Mouse (Mus musculus) myocyte (in vitro differentiated cells): Measurements from ENCODE around the gene Cdk2ap2. TPM values are rescaled to one million over a fixed set of nuclear protein-coding genes. Genes with fewer than 3 reads are reported as not detected.
"Not testable (repeated sequence)": the region's sequence is repeated elsewhere in the genome, so short reads cannot be mapped to it uniquely, and the experiment has no call there.

Experiments
- H3K27me3 ChIP-seq: one replicate; pipeline ENCODE4 v1.6.1; 2011; ENCODE audit not compliant: control insufficient read depth, insufficient read depth, insufficient read length
- H3K36me3 ChIP-seq: one replicate; pipeline ENCODE4 v1.6.1; 2011; ENCODE audit not compliant: control insufficient read depth, insufficient read depth
- H3K4me2 ChIP-seq: one replicate; pipeline ENCODE4 v1.6.1; 2011; ENCODE audit warnings: low read depth, control low read depth
- H3K4me3 ChIP-seq: one replicate; pipeline ENCODE4 v1.5.1; 2011; ENCODE audit warnings: mild to moderate bottlenecking, control low read depth, moderate library complexity
- H3K79me2 ChIP-seq: one replicate; pipeline ENCODE4 v1.6.1; 2011; ENCODE audit not compliant: control insufficient read depth, insufficient read depth
- H3ac ChIP-seq: one replicate; pipeline ENCODE4 v1.6.1; 2011; ENCODE audit not compliant: control insufficient read depth, insufficient read length
- CEBPB ChIP-seq: IDR thresholded peaks from 2 replicates; pipeline ENCODE4 v1.6.1; 2011; ENCODE audit warnings: mild to moderate bottlenecking, moderate library complexity; ENCODE audit not compliant: poor library complexity, insufficient read depth, severe bottlenecking
- E2F4 ChIP-seq: IDR thresholded peaks from one replicate; pipeline ENCODE4 v1.6.1; 2011; ENCODE audit warnings: mild to moderate bottlenecking, control low read depth, moderate library complexity; ENCODE audit not compliant: insufficient read depth
- MAX ChIP-seq: IDR thresholded peaks from one replicate; pipeline ENCODE4 v1.6.1; 2011; ENCODE audit warnings: low read depth, mild to moderate bottlenecking, control low read depth
- MYOD1 ChIP-seq, 3 experiments: IDR thresholded peaks; one replicate each; pipeline ENCODE4 v1.6.1; 2011; ENCODE audit warnings: control low read depth in 2 of 3, low read depth in 2 of 3, mild to moderate bottlenecking in 2 of 3, moderate library complexity in 1 of 3; ENCODE audit not compliant: insufficient read length in 2 of 3, control insufficient read depth in 1 of 3
- MYOG ChIP-seq, 3 experiments: IDR thresholded peaks; one replicate each; pipeline ENCODE4 v1.6.1; 2011; ENCODE audit warnings: control low read depth in 2 of 3, low read depth in 2 of 3, mild to moderate bottlenecking in 2 of 3; ENCODE audit not compliant: insufficient read length in 2 of 3, control insufficient read depth in 1 of 3, insufficient read depth in 1 of 3
- POLR2A ChIP-seq: IDR thresholded peaks from one replicate; pipeline ENCODE4 v1.6.1; 2011; ENCODE audit warnings: low read depth, mild to moderate bottlenecking, control low read depth, moderate library complexity; ENCODE audit not compliant: insufficient read length
- POLR2AphosphoS2 ChIP-seq: IDR thresholded peaks from one replicate; pipeline ENCODE4 v1.6.1; 2011; ENCODE audit warnings: low read depth, control low read depth; ENCODE audit not compliant: insufficient read length
- REST ChIP-seq: IDR thresholded peaks from one replicate; pipeline ENCODE4 v1.6.1; 2011; ENCODE audit warnings: mild to moderate bottlenecking, control low read depth, moderate library complexity; ENCODE audit not compliant: insufficient read depth, insufficient read length
- SRF ChIP-seq: IDR thresholded peaks from one replicate; pipeline ENCODE4 v1.6.1; 2011; ENCODE audit warnings: low read depth; ENCODE audit not compliant: control insufficient read depth, insufficient read length
- TCF12 ChIP-seq: IDR thresholded peaks from one replicate; pipeline ENCODE4 v1.6.1; 2011; ENCODE audit warnings: mild to moderate bottlenecking, control low read depth; ENCODE audit not compliant: poor library complexity, insufficient read depth, severe bottlenecking
- TCF3 ChIP-seq: IDR thresholded peaks from one replicate; pipeline ENCODE4 v1.6.1; 2011; ENCODE audit warnings: low read depth, control low read depth; ENCODE audit not compliant: insufficient read length
- USF1 ChIP-seq: IDR thresholded peaks from one replicate; pipeline ENCODE4 v1.6.1; 2011; ENCODE audit warnings: low read depth, mild to moderate bottlenecking, control low read depth, moderate library complexity
- polyA plus RNA-seq: library from polyadenylated mRNA; unstranded; fragments of >200 nt; fragmentation: generic; extraction: Trizol; gene quantifications from one replicate; pipeline ENCODE4 v1.2.1, GENCODE M21; 2012; ENCODE audit warnings: missing spikeins

The Cdk2ap2 gene
- polyA plus RNA-seq, 1 experiment: 148 TPM

- Histone ChIP-seq H3K4me3 (no peak overlapping the region), H3K79me2 (no peaks in the 10 kb centered on the region), H3K27me3 (no peaks in the 10 kb centered on the region), H3K36me3 (no peaks in the 10 kb centered on the region), H3ac (no peak overlapping the region), H3K4me2 (no peak overlapping the region)
- TF ChIP-seq SRF: no peak
- no peak for TF ChIP-seq POLR2A
- no peak for TF ChIP-seq MYOG (IDR thresholded peaks at IDR 0.05; ENCODE audit: control insufficient read depth in 1 of 3, insufficient read depth in 1 of 3, insufficient read length in 2 of 3, low read depth in 2 of 3)
- no peak for TF ChIP-seq POLR2AphosphoS2
- TF ChIP-seq TCF12: no peak
Observed at GRCm38 (mm10) chr19:4066877-4067276, 30.1 kb upstream of the Cdk2ap2 start.

GRCm38 (mm10) chr19:4068242-4068641 is 28.7 kb upstream of the Cdk2ap2 start:
- H3K27me3 ChIP-seq, H3K4me2 ChIP-seq, H3ac ChIP-seq, H3K79me2 ChIP-seq, H3K4me3 ChIP-seq, H3K36me3 ChIP-seq: not testable (repeated sequence)

GRCm38 (mm10) chr19:4068717-4069410 is 28.1 kb upstream of the Cdk2ap2 start:
- TF ChIP-seq CEBPB (no peak), TCF12 (no peak), SRF (no peak), REST (no peak), USF1 (no peak), TCF3 (no peak)
- H3K79me2 ChIP-seq: no peaks in the 10 kb centered on the region

GRCm38 (mm10) chr19:4070311-4070710 is 26.7 kb upstream of the Cdk2ap2 start:
- H3K4me3 ChIP-seq: no peak overlapping the region
- no peak overlapping the region for H3ac ChIP-seq
- no peak for TF ChIP-seq USF1
- no peak for TF ChIP-seq POLR2A
- TF ChIP-seq MYOD1 (IDR thresholded peaks at IDR 0.05; ENCODE audit: control insufficient read depth in 1 of 3, insufficient read length in 2 of 3, low read depth in 2 of 3): no peak
- TF ChIP-seq REST: no peak
- TF ChIP-seq E2F4: no peak
- no peak for TF ChIP-seq POLR2AphosphoS2
- TF ChIP-seq TCF3: no peak
- no peak for TF ChIP-seq CEBPB
- no peak for TF ChIP-seq TCF12
- no peak for TF ChIP-seq MYOG (IDR thresholded peaks at IDR 0.05; ENCODE audit: control insufficient read depth in 1 of 3, insufficient read depth in 1 of 3, insufficient read length in 2 of 3, low read depth in 2 of 3)
- TF ChIP-seq SRF: no peak
- no peak for TF ChIP-seq MAX
- no peaks in the 10 kb centered on the region for H3K79me2 ChIP-seq
- no peaks in the 10 kb centered on the region for H3K36me3 ChIP-seq
- no peak overlapping the region for H3K4me2 ChIP-seq
- no peaks in the 10 kb centered on the region for H3K27me3 ChIP-seq

More at GRCm38 (mm10) chr19:4068717-4069410, 28.1 kb upstream of the Cdk2ap2 start:
- Histone ChIP-seq H3K4me3 (no peak overlapping the region), H3K27me3 (no peaks in the 10 kb centered on the region), H3ac (no peak overlapping the region), H3K36me3 (no peaks in the 10 kb centered on the region), H3K4me2 (no peak overlapping the region)

- no peak overlapping the region for H3ac ChIP-seq
- H3K4me2 ChIP-seq: no peak overlapping the region
- H3K79me2 ChIP-seq: no peaks in the 10 kb centered on the region
- no peaks in the 10 kb centered on the region for H3K27me3 ChIP-seq
- H3K36me3 ChIP-seq: no peaks in the 10 kb centered on the region
- no peak overlapping the region for H3K4me3 ChIP-seq
- TF ChIP-seq MYOD1 (IDR thresholded peaks at IDR 0.05; ENCODE audit: control insufficient read depth in 1 of 3, insufficient read length in 2 of 3, low read depth in 2 of 3) (no peak), REST (no peak), POLR2AphosphoS2 (no peak), TCF12 (no peak), MYOG (IDR thresholded peaks at IDR 0.05; ENCODE audit: control insufficient read depth in 1 of 3, insufficient read depth in 1 of 3, insufficient read length in 2 of 3, low read depth in 2 of 3) (no peak), USF1 (no peak), E2F4 (no peak), TCF3 (no peak), SRF (no peak), MAX (no peak), POLR2A (no peak), CEBPB (no peak)
Observed at GRCm38 (mm10) chr19:4070756-4071155, 26.2 kb upstream of the Cdk2ap2 start.
